Mouse (Mus musculus) kidney, embryonic 15.5 days (tissue): ENCODE data around the gene Magi2. TPM values are rescaled to one million over a fixed set of nuclear protein-coding genes. Genes with fewer than 3 reads are reported as not detected.
A peak's percentile ranks its signal among the peaks of the same experiment; 100 is the strongest.

Source experiments
- ATAC-seq: fragments of 200-750 bp; cut with Nextera tagmentation; replicated peaks from 2 replicates; pipeline ENCODE4 v1.8.0; 2017; ENCODE audit warnings: moderate TSS enrichment; ENCODE audit not compliant: low FRiP score
- H3K27ac ChIP-seq: fragments of 300-500 bp; sonication (generic); 2 replicates; pipeline ENCODE4 v1.5.1; 2015; ENCODE audit warnings: mild to moderate bottlenecking, inconsistent platforms
- H3K27me3 ChIP-seq: fragments of 300-500 bp; sonication (generic); 2 replicates; pipeline ENCODE4 v1.6.1; 2015; ENCODE audit warnings: inconsistent platforms
- H3K36me3 ChIP-seq: fragments of 300-500 bp; sonication (generic); 2 replicates; pipeline ENCODE4 v1.6.1; 2015; ENCODE audit warnings: inconsistent platforms
- H3K4me1 ChIP-seq: fragments of 300-500 bp; sonication (generic); 2 replicates; pipeline ENCODE4 v1.6.1; 2015; ENCODE audit warnings: inconsistent platforms
- H3K4me2 ChIP-seq: fragments of 300-500 bp; sonication (generic); 2 replicates; pipeline ENCODE4 v1.6.1; 2015; ENCODE audit warnings: moderate library complexity, mild to moderate bottlenecking, inconsistent platforms
- H3K4me3 ChIP-seq: fragments of 300-500 bp; sonication (generic); replicated peaks from 2 replicates; pipeline ENCODE4 v1.5.1; 2015; ENCODE audit warnings: mild to moderate bottlenecking, inconsistent platforms
- H3K9ac ChIP-seq: fragments of 300-500 bp; sonication (generic); 2 replicates; pipeline ENCODE4 v1.6.1; 2015; ENCODE audit warnings: mild to moderate bottlenecking, inconsistent platforms
- H3K9me3 ChIP-seq: fragments of 300-500 bp; sonication (generic); replicated peaks from 2 replicates; pipeline ENCODE4 v1.6.1; 2016; ENCODE audit warnings: inconsistent platforms
- WGBS: fragments of 180-500 bp; shearing (Covaris S2); methylation state at CpG from one replicate; pipeline ENCODE4 v1.1.7; 2015; ENCODE audit warnings: mixed read lengths; 5-methylcytosine and 5-hydroxymethylcytosine counted together
- polyA plus RNA-seq: library from polyadenylated mRNA; unstranded; fragments of >200 nt; fragmentation: Nextera tagmentation; extraction: Ambion mirVana; gene quantifications from 2 replicates; pipeline ENCODE4 v1.2.1, GENCODE M21; 2015

Magi2 gene
- polyA plus RNA-seq, 1 experiment from 2014 or later = 18.6 TPM

- 73% methylated on average over 2 of the region's 2 CpGs for WGBS
- Histone ChIP-seq H3K4me2 (no peak overlapping the region), H3K9me3 (no peaks in the 10 kb centered on the region), H3K36me3 (no peaks in the 10 kb centered on the region), H3K4me3 (no peak overlapping the region), H3K27ac (no peak overlapping the region), H3K9ac (no peak overlapping the region), H3K27me3 (no peaks in the 10 kb centered on the region), H3K4me1 (no peaks in the 10 kb centered on the region)
- no peak for ATAC-seq
Observed at GRCm38 (mm10) chr5:19780076-19780475, 553.2 kb downstream of the Magi2 start.

- no peaks in the 10 kb centered on the region for H3K9me3 ChIP-seq
- H3K4me1 ChIP-seq = no peaks in the 10 kb centered on the region
- no peaks in the 10 kb centered on the region for H3K36me3 ChIP-seq
- no peak overlapping the region for H3K4me2 ChIP-seq
- H3K27ac ChIP-seq = no peak overlapping the region
- no peak overlapping the region for H3K9ac ChIP-seq
- H3K4me3 ChIP-seq = no peak overlapping the region
- no peaks in the 10 kb centered on the region for H3K27me3 ChIP-seq
- 0 out of 2 replicates have a peak, but pooled peaks have one; percentile 60 for ATAC-seq
Observed at GRCm38 (mm10) chr5:19785320-19785719, 558.5 kb downstream of the Magi2 start.

GRCm38 (mm10) chr5:19787522-19788144 lies 560.8 kb downstream of the Magi2 start:
- H3K36me3 ChIP-seq = no peaks in the 10 kb centered on the region
- WGBS = 51% methylated on average over 5 of the region's 5 CpGs
- ATAC-seq = no peak
- H3K27ac ChIP-seq = no peak overlapping the region
- H3K9ac ChIP-seq = no peak overlapping the region
- H3K27me3 ChIP-seq = no peaks in the 10 kb centered on the region
- H3K4me2 ChIP-seq = no peak overlapping the region
- no peaks in the 10 kb centered on the region for H3K9me3 ChIP-seq
- no peak overlapping the region for H3K4me3 ChIP-seq
- no peaks in the 10 kb centered on the region for H3K4me1 ChIP-seq

- H3K9ac ChIP-seq = no peak overlapping the region
- H3K27me3 ChIP-seq = no peaks in the 10 kb centered on the region
- no peaks in the 10 kb centered on the region for H3K36me3 ChIP-seq
- WGBS = 91% methylated on average over 5 of the region's 5 CpGs
- H3K9me3 ChIP-seq = no peaks in the 10 kb centered on the region
- no peaks in the 10 kb centered on the region for H3K4me1 ChIP-seq
- no peak overlapping the region for H3K4me2 ChIP-seq
- no peak overlapping the region for H3K27ac ChIP-seq
- no peak for ATAC-seq
- no peak overlapping the region for H3K4me3 ChIP-seq
Observed at GRCm38 (mm10) chr5:19803052-19803769, 576.4 kb downstream of the Magi2 start.

GRCm38 (mm10) chr5:19822502-19822901 lies 595.7 kb downstream of the Magi2 start:
- H3K4me1 ChIP-seq = no peaks in the 10 kb centered on the region
- no peak for ATAC-seq
- no peak overlapping the region for H3K27ac ChIP-seq
- WGBS = 91% methylated on average over 2 of the region's 2 CpGs
- H3K27me3 ChIP-seq = no peaks in the 10 kb centered on the region
- H3K9me3 ChIP-seq = no peaks in the 10 kb centered on the region
- H3K9ac ChIP-seq = no peak overlapping the region
- H3K36me3 ChIP-seq = no peaks in the 10 kb centered on the region
- no peak overlapping the region for H3K4me3 ChIP-seq
- H3K4me2 ChIP-seq = no peak overlapping the region

GRCm38 (mm10) chr5:19825943-19826342 lies 599.1 kb downstream of the Magi2 start:
- no peak overlapping the region for H3K9ac ChIP-seq
- ATAC-seq = no peak

GRCm38 (mm10) chr5:19829341-19829740 lies 602.5 kb downstream of the Magi2 start:
- no peak overlapping the region for H3K4me3 ChIP-seq
- no peak for ATAC-seq
- H3K27me3 ChIP-seq = no peaks in the 10 kb centered on the region
- H3K4me1 ChIP-seq = no peaks in the 10 kb centered on the region
- no peak overlapping the region for H3K4me2 ChIP-seq
- no peak overlapping the region for H3K9ac ChIP-seq
- no peaks in the 10 kb centered on the region for H3K9me3 ChIP-seq
- H3K36me3 ChIP-seq = no peaks in the 10 kb centered on the region
- H3K27ac ChIP-seq = no peak overlapping the region
- WGBS = 66% methylated on average over 2 of the region's 2 CpGs

More at GRCm38 (mm10) chr5:19825943-19826342, 599.1 kb downstream of the Magi2 start:
- no peaks in the 10 kb centered on the region for H3K9me3 ChIP-seq
- H3K4me1 ChIP-seq = no peaks in the 10 kb centered on the region
- 42% methylated on average over 2 of the region's 2 CpGs for WGBS
- no peak overlapping the region for H3K4me2 ChIP-seq
- H3K27ac ChIP-seq = no peak overlapping the region
- no peaks in the 10 kb centered on the region for H3K27me3 ChIP-seq
- H3K4me3 ChIP-seq = no peak overlapping the region
- H3K36me3 ChIP-seq = no peaks in the 10 kb centered on the region

- no peak overlapping the region for H3K4me3 ChIP-seq
- no peak overlapping the region for H3K9ac ChIP-seq
- H3K4me2 ChIP-seq = no peak overlapping the region
- no peaks in the 10 kb centered on the region for H3K4me1 ChIP-seq
- 39% methylated on average over 2 of the region's 2 CpGs for WGBS
- H3K27ac ChIP-seq = no peak overlapping the region
- no peaks in the 10 kb centered on the region for H3K27me3 ChIP-seq
- ATAC-seq = no peak
- no peaks in the 10 kb centered on the region for H3K9me3 ChIP-seq
- no peaks in the 10 kb centered on the region for H3K36me3 ChIP-seq
Observed at GRCm38 (mm10) chr5:19862854-19863253, 636.0 kb downstream of the Magi2 start.

GRCm38 (mm10) chr5:19870406-19870805 lies 643.6 kb downstream of the Magi2 start:
- no peaks in the 10 kb centered on the region for H3K27me3 ChIP-seq
- no peak overlapping the region for H3K4me2 ChIP-seq
- no peaks in the 10 kb centered on the region for H3K9me3 ChIP-seq

GRCm38 (mm10) chr5:19891693-19892092 lies 664.9 kb downstream of the Magi2 start:
- H3K27ac ChIP-seq = no peak overlapping the region
- H3K36me3 ChIP-seq = no peaks in the 10 kb centered on the region
- H3K9ac ChIP-seq = no peak overlapping the region
- no peaks in the 10 kb centered on the region for H3K4me1 ChIP-seq
- WGBS = 77% methylated on average over 3 of the region's 3 CpGs
- no peak overlapping the region for H3K4me3 ChIP-seq
- no peak overlapping the region for H3K4me2 ChIP-seq
- no peaks in the 10 kb centered on the region for H3K27me3 ChIP-seq
- ATAC-seq = no peak
- H3K9me3 ChIP-seq = no peaks in the 10 kb centered on the region

More at GRCm38 (mm10) chr5:19870406-19870805, 643.6 kb downstream of the Magi2 start:
- H3K27ac ChIP-seq = no peak overlapping the region
- H3K4me3 ChIP-seq = no peak overlapping the region
- H3K4me1 ChIP-seq = no peaks in the 10 kb centered on the region
- H3K36me3 ChIP-seq = no peaks in the 10 kb centered on the region
- 93% methylated on average over 4 of the region's 4 CpGs for WGBS
- H3K9ac ChIP-seq = no peak overlapping the region
- no peak for ATAC-seq

- no peaks in the 10 kb centered on the region for H3K27me3 ChIP-seq
- whole genome bisulfite sequencing = 75% methylated on average over 6 of the region's 6 CpGs
- H3K4me3 ChIP-seq = no peak overlapping the region
- no peak overlapping the region for H3K4me2 ChIP-seq
- H3K27ac ChIP-seq = no peak overlapping the region
- H3K36me3 ChIP-seq = no peaks in the 10 kb centered on the region
- H3K9ac ChIP-seq = no peak overlapping the region
- H3K9me3 ChIP-seq = no peaks in the 10 kb centered on the region
- no peaks in the 10 kb centered on the region for H3K4me1 ChIP-seq
- no peak for ATAC-seq
Observed at GRCm38 (mm10) chr5:19895893-19896292, 669.1 kb downstream of the Magi2 start.

- ATAC-seq = no peak
Observed at GRCm38 (mm10) chr5:19901625-19902024, 674.8 kb downstream of the Magi2 start.

More at GRCm38 (mm10) chr5:19901625-19902024, 674.8 kb downstream of the Magi2 start:
- whole genome bisulfite sequencing = 70% methylated on average over 8 of the region's 8 CpGs
- Histone ChIP-seq H3K9me3 (no peaks in the 10 kb centered on the region), H3K36me3 (no peaks in the 10 kb centered on the region), H3K4me1 (no peaks in the 10 kb centered on the region), H3K4me2 (no peak overlapping the region), H3K27ac (no peak overlapping the region), H3K4me3 (no peak overlapping the region), H3K9ac (no peak overlapping the region), H3K27me3 (peaks cover 3% of the 10 kb centered on the region; the same call in 1 of the 2 replicates)
